Mouse (Mus musculus) lung, adult 10 weeks (tissue): ENCODE data around the gene Tas2r134. TPM values are rescaled to one million over a fixed set of nuclear protein-coding genes. Genes with fewer than 3 reads are reported as not detected.

Experiments used
- polyA plus RNA-seq: library from polyadenylated mRNA; stranded (reverse); fragments of 350-450 nt; fragmentation: Illumina TruSeq; extraction: RNeasy Lipid Tissue Mini Kit (QIAGEN cat#74804); gene quantifications from one replicate; pipeline ENCODE4 v1.2.3, GENCODE M21; 2014; ENCODE audit warnings: low read depth, low replicate concordance; ENCODE audit not compliant: insufficient read depth

The Tas2r134 gene
- polyA plus RNA-seq = not detected

DNA sequence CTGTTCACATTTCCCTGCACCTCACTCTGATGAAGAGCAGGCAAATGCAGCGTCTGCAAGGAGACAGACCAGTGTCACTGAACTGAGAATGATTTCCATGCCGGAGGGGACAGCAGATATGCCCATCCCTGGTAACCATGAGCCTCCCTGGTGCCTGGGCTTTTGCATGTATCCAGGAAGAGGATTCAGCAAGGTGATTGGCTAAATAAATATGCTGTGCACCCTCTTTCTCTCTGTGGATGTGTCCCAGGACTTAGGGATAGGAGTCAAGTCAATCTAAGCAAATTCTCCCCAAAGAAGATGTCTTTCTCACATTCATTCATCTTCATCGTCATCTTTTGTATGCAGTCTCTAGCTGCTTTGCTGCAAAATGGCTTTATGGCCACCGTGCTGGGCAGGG, at the start of gene Tas2r134:
Gene Tas2r134, plus strand, starts transcription at position 301 of the 400 bp plus-strand sequence.

